Mouse (Mus musculus) gastrocnemius, postnatal 36 days (tissue): ENCODE measurements around the gene Ankrd39. TPM values are rescaled to one million over a fixed set of nuclear protein-coding genes. Genes with fewer than 3 reads are reported as not detected.
A peak's percentile ranks its signal among the peaks of the same experiment; 100 is the strongest.
"Not testable (repeated sequence)": the region's sequence is repeated elsewhere in the genome, so short reads cannot be mapped to it uniquely, and the experiment has no call there.

Experiments used
- DNase-seq, 2 experiments: peaks; one replicate each; pipeline ENCODE4 v3.0.0; 2022
- intact Hi-C: fragments of 180-260 bp; cut with DNase I; formaldehyde crosslinking; loops from one replicate; pipeline ENCODE4 v1.15.1; 2025
- total RNA-seq, 2 experiments: library from RNA; stranded (reverse); gene quantifications; 2 replicates each; pipeline ENCODE4 v1.2.3; 2021

The Ankrd39 gene
- total RNA-seq, 2 experiments from 2014 or later: 7.8 to 8.5 TPM

DNA sequence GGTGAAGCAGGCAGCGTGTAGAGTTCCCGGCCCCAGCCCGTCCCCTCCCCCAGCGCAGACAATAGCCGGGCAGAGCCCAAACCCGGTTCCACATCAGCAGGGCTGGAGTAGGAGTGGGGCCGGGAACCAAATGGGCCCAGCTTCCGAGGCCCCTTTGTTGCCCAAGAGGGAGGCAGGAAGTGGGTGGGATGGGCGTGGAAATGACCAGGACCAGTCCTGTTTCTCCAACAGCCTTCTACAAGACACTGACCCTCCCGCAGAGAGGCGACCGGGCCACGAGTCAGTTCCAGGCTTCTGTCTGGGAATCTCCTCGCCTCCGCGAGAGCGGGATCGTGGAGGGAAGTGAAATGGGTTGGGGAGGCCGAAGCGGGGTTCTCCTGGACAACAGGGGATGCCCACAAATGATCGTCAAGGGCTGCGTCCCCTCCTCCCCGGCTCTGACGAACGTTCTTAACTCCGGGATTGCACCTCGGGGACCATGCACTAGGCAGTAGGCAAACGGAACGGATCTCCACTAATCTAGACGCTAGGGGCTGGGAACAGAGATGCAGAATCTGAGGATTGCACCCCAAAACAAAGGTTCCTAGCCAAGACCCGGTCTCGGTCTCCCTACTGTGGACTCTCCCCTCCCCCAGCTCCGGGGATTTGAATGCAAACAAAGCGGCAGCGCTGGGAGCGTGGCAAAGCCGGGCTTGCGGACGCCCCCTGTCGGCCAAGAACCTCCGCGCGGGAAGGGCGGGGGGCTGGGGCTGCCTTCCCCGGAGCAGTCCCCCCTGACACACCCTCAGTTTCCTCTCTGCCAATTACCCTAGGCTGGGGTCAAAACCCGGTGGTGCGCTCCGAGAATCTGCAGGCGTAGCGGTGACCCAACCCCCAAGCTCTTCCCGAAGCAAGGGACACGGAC, 9.6 kb upstream of the Ankrd39 start:
- intact Hi-C loops: no loop called here
- DNase-seq: peak; percentile 86 to 89

DNA sequence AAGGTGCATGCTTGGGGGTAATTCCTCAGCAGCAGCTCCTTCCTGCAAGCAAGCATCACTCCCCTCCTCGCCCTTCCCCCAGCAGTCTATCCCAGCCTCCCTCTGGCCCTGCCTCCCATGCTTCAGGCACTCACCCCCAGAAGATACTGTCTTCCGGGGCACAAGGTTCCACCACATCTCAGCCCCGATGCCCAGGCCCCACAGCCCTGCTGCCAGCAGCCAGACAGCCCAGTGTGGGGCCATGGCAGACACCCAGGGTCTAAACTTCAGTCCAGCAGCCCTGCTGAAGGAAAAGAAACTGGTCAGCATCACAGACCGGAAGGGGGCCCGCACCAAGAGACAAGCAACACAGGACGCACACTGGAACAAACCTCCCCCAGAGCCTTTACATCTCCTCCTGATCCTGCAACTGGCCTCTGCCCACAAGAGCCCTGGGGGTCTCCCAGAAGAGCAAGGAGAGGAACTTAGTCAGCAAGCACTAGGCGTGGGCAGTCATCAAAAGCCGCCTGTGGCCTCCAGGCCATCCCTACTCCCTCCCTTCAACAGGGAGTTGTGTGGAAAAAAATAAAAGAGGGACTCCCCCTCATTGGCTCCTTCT, 8.7 kb upstream of the Ankrd39 start:
- intact Hi-C loops: no loop called here
- DNase-seq: no peak

DNA sequence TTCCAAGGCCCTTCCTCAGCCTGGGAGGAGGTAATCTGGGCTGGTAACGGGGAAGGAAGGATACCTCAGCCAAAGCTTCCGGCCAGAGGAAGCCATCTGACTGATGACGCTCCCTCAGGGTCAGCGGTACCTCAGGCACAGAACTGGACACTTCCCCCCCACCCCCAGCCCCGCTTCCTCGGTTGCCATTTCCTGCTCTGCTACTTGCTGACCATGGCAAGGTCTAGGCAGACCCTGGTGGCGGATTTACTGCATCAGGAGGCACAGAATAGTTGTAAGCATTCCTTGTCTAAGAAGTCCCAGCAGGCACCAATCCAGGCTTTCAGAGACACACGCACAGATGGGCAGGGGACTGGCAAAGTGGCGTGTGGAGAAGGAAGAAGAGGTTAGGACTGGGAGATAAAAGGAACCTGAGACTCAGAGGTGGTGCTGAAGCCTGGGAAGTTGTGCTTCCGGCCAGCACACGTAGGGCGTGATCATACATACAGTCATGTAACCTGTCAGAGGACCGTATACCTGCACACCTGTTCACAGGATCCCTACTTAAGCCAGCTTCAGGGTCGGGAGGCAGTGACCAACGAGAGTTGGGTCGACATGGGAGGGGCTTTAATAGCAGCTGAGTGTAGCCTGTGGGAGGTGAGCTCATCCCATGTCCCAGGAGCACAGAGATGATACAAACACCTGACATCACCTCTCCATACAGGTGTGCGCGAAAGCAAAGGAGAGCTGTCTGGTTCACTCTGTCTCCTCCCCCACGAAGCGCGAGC, 7.6 kb upstream of the Ankrd39 start:
- intact Hi-C loops: no loop called here
- no peak for DNase-seq

DNA sequence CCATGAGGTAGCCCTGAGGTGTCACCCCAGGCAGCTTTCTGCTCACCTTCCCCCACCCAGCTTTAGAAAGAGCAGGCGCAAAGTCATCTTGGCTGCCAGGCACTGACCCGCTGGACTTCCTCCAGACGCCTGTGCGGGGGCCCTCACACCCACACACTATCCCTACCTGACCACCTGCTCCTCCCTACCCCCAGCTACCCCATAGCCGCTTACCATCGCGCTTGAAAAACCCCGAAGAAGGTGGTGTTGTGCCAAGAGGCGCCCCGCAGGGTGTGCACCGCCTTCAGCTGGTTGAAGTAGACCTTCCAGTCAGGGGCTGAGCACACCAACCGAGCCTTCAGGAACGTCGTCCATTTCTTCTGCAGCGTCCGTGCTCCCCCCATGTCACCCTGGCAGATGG, 5.3 kb upstream of the Ankrd39 start:
- DNase-seq: no peak
- intact Hi-C loops: no loop called here

DNA sequence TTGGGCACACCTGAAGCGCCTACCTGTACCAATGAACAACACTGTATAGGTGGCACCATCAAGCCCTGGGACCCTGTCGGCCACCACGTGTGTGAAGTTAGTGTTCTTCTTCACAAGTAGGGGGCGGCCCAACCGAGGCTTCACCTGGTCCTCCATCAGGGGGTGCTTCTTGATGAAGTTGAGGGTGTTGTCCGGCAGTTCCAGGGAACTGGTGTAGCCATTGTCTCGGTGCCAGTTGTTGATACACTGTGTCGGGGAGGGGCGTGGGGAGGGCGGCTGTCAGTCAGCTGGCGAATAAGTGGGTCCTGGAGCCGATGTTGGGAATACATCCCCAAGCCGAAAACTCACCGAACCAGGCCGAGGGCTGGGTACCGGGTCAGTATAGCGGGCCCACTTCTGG, 4.7 kb upstream of the Ankrd39 start:
- intact Hi-C loops: no loop called here
- no peak for DNase-seq

DNA sequence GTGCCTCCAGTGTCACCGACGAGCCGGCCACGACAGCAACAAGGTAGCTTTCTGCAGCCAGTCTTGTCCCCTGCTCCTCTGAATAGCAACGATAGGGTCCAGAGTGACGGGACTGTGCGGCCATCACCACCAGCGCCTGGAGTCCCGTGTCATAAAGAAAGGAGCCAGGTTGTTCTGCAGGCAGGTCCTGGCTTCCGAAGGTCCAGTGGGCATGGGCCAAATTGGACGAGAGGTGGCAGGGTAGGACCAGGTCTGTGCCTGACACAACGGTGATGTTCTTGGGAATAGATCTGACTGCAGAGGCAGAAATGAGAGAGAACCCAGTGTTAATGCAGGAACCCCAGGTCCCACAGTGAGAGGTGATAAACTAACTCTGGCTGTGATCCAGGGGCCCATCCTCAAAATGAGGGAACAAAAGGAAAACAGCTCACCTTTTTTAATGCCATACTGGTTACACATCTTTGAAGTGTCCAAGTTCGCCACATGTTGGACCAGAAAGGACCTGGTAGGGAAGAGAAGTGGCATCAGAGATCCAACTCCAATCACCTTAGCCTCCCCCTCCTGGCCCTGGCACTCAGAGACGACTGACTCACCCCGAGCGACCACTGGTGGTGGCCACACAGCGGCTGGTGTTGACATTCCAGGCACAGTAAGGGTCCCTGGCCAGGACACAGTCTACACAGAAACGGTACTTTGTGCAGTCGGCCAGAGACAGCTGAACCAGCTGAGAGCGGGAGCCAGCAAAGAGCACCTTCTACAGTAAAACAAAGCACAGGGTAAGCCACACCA, 3.0 kb upstream of the Ankrd39 start:
- DNase-seq: no peak
- intact Hi-C loops: no loop called here

DNA sequence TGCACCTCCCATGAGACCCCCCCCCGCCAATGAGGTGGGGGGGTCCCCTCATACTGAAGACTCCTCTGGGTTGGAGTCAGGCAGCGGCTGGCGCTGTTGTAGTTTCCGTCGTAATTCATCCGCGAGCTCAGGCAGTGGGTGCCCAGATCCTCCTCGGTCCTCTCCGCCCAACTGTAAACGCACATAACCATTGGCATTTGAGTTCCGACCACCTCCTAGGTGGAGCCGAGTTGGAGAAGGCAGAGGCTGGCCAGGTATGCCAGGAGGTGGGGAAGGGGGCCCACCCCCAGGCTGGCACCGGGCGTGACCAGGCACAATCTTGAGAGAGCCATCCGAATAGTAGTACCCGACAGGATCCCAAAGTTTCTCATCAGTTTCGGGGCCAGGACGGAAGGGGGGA, 2.2 kb upstream of the Ankrd39 start:
- no peak for DNase-seq
- intact Hi-C loops: no loop called here

DNA sequence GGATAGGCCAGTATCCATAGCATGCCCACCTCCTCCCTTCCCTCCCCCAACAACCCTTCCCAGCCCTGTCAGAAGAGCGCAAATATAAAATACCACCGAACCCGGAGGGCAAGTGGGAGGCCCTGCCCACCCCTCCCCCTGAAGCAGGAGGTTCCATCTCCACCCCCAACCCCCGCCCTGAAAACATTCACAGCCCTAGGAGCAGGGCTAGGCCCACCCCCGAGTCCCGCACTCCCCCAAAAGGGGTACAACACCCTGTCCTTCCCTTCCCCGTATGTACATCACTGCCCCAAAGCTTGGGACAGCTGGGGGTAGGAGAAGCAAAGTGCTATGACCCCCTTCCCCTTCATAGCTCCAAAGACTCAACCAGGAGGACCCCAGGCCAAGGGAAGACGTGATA, 1.5 kb upstream of the Ankrd39 start:
- DNase-seq: no peak
- intact Hi-C loops: no loop called here

DNA sequence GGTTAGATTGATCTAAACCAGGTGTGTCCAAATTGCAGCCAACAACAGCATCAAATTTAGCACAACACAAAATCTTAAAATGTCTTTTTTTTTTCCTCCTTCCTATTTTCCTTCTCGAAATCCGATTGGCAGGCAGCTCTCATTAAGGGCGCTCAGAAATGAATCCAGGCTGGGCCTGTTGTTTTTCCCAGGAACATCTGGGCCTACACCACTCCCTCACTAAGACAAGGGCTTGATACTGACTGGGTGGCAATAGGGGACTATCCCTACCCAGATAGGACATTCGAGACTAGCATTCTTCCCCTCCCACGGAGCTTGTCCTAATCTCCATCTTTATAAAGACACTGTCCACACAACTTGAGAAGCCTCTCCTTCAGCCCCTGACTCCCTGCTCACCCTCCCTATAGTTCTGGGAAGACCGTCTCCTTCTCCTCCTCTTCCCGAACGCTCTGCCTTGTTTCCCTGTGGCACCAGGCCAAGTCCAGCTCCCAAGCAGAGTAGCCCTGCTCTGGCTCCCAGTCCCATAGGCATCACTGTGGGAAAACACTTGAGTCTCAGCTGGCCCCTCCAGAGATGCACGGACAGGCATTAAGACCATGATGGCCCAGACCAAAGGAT, 845 bp upstream of the Ankrd39 start:
- peak in 1 of 2 experiments; percentile 57 for DNase-seq

DNA sequence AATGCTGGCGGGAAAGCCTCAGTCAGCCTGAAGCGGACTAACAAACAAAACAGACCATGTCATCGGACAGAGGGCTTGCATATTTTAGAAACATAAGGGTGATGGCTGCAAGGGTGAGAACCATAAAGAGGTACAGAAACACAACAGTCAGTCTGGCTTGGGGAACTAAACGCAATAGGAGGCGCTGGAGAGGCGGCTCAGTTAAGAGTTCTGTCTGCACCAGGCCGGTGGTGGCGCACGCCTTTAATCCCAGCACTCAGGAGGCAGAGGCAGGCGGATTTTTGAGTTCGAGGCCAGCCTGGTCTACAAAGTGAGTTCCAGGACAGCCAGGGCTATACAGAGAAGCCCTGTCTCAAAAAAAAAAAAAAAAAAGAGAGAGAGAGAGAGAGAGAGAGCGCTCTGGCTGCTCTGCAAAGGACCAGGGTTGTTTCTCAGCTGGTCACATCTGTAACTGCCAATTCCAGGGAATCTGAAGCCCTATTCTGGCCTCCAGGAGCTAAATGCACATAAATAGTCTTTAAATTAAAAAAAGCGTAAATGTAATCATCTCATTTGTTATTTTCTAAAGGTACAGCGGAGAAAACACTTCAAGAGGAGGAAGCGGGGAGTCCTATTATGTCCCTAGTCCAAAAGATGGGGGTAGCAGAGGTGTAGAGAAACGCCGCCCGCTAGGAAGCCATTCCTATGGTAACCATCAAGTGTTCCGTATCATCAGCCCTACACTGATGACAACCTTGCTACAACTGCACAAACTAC, 1.2 kb downstream of the Ankrd39 start:
- intact Hi-C loops: no loop called here
- no peak for DNase-seq

More for the DNA sequence above, 845 bp upstream of the Ankrd39 start:
- intact Hi-C loops: loop anchor here (1.0 kb wide), 2 partner anchors 87 to 136 kb away; no protein-coding TSS in a partner anchor

DNA sequence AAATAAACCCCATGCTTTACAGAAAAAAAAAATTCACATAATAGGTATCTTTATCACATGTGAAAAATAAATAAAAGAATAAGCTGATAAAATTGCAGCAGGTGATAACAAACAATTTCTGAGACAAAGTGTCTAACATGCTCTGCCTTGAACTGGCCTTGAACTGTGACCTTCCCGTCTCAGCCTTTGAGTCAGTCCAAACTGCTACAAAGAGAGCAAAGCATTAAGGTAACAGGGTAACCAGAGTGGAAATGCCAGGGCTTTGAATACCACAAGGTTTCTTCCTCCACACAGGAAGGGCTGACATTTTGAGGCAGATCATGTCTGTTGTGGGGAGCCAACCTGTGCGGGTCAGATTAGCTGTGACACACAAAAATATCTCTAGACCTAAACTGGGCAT, 1.9 kb downstream of the Ankrd39 start:
- intact Hi-C loops: no loop called here
- DNase-seq: no peak

DNA sequence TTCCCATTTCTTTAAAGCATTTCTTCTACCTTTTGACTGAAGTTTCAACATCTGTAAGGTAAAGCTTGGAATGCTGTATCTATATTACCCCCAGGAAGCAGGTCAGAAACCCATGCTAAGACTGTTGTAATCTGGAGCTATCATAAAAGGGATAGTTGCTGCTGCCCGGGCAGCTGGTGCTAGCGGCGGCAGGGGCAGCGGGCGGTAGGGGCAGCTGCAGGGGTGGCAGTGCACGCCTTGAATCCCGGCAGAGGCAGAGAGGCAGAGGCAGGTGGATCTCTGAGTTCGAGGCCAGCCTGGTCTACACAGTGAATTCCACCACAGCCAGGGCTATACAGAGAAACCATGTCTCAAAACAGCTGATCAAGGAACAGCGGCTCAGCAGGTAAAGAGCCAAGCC, 4.3 kb downstream of the Ankrd39 start:
- DNase-seq: no peak
- intact Hi-C loops: no loop called here

DNA sequence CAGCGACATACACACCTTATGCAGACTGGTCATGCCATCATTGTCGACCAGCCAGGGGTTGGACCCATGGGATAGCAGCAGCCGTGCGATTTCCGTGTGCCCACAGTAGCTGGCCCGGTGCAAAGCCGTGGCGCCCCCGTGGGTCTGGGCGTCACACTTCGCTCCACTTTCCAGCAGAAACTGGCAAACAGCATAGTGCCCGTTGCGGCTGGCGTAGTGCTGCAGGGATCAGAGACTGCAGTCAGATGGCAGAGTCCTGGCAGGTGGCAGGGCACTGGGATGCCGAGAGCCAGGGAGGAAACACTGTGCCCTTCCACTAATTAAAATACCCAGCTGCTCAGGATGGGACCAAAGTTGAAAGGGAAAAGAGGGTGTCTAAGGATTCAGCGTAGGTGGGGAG, 5.4 kb downstream of the Ankrd39 start:
- intact Hi-C loops: no loop called here
- no peak for DNase-seq

DNA sequence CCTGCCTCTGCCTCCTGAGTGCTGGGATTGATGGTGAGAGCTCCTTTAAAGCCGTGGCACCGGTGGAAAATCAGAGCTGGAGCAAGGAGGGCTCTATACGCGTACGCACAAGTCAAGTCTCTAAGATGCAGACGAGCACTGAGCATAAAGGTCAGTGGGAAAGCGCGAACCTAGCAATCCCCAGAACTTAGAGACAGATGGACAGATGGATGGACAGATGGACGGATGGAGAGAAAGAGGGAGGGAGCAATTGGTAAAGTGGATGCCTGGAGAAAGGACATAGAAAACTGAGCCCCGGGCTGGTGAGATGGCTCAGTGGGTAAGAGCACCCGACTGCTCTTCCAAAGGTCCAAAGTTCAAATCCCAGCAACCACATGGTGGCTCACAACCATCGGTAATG, 6.4 kb downstream of the Ankrd39 start:
- no peak for DNase-seq
- intact Hi-C loops: no loop called here

DNA sequence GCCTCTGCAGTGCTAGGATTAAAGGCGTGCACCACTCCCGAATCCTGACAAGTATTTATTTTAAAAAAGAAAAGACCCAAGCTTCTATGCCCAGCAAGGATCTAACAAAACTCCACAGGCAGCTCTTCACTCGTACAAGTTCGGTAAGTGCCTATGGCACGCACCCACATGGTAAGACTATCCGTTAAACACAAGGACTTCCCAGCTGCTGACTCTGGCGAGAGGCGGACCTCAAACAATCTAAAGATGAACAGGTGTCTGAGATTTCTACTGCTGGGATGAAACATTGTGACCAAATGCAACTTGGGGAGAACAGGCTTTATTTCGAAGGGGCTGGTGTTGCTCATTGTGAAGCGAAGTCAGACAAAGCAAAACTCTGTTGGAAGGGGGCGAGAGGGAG, 7.1 kb downstream of the Ankrd39 start:
- intact Hi-C loops: no loop called here
- DNase-seq: no peak

DNA sequence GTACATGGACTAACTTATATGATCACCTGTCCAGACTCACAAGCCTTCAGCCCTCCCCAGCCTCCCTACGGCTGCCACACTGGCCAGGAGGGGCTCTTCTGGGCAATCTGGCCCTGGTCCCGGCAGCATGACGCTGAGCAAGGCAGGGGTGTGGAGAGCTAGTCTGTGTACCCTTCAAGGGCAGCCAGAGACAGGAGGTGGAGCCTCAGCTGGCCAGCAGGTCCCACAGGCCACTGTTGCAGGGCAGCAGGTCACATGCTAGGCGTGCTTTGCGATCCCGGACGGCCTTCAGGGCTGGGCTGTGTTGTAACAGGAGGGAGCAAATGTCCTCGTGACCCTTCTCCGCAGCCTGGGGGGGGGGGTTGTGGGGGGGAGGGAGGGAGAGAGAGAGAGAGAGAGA, 8.1 kb downstream of the Ankrd39 start, which contains the start of gene Gm42417:
Gene Gm42417 (minus strand): TSS at position 244 of the 400 bp plus-strand sequence.
- intact Hi-C loops: no loop called here
- peak; percentile 64 to 74 for DNase-seq

DNA sequence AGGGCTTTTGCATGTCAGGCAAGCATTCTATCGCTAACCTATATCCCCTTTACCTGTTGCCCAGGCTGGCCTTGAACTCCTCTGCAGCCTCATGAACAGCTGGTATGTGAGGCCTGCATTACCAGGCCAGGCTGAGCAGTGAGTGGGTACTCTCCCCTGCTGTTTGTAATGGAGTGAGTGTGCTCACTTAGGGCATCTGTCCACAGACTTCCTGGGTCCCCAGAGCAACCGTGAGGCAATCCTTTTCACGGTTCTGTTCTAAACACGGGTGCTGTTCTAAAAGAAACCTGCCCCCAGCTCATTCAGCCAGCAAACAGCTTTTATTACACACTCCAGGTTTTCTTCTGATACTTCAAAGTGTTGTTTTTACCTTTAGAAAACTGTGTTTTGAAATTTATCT, 8.5 kb downstream of the Ankrd39 start:
- no peak for DNase-seq
- intact Hi-C loops: no loop called here

DNA sequence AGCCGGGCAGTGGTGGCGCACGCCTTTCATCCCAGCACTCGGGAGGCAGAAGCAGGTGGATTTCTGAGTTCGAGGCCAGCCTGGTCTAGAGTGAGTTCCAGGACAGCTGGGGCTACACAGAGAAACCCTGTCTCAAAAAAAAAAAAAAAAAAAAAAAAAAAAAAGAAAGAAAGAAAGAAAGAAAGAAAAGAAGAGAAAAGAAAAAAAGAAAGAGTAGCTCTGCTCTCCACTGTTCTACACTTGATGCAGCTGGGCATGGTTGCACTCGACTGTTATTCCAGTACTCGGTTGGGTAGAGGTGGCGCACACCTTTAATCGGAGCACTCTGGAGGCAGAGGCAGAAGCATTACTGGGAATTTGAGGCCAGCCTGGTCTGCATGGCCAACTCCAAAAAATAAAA, 10.5 kb downstream of the Ankrd39 start, which contains the start of gene Ankrd23:
Gene Ankrd23 (minus strand): TSS at position 101 of the 400 bp plus-strand sequence.
- intact Hi-C loops, DNase-seq: not testable (repeated sequence)

DNA sequence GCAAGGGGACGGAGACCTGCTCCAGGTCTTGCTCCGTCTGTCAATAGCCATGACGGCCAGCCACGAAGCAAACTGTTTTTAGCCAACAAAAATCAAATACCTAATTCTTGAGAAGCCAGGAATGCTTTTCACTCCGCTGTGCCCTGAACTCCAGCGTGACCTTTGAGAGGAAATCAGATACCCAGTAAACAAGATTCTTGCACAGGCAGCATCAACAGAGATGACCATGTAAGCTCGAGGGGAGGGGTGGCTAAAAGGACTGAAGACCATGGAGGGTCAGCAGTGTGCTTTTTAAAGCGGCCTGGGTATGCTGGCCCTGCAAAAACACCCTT, 10.9 kb downstream of the Ankrd39 start:
- DNase-seq: no peak
- intact Hi-C loops: no loop called here
